Mouse (Mus musculus): ENCODE measurements around the gene Homer2.

Gene Homer2

GRCm38 (mm10) chr7:81651284-81651683, 56.0 kb downstream of the Homer2 start:
- DNase-seq (ENCODE audit: low read depth), result no peak

GRCm38 (mm10) chr7:81649270-81649669, 58.1 kb downstream of the Homer2 start:
- DNase-seq (ENCODE audit: low read depth), result no peak

GRCm38 (mm10) chr7:81647959-81648358, 59.4 kb downstream of the Homer2 start:
- no peak for DNase-seq (ENCODE audit: low read depth)

- DNase-seq (ENCODE audit: low read depth), result no peak
Measured at GRCm38 (mm10) chr7:81644551-81645235, 62.6 kb downstream of the Homer2 start.

- DNase-seq (ENCODE audit: low read depth), result no peak
Measured at GRCm38 (mm10) chr7:81641101-81641500, 66.2 kb downstream of the Homer2 start.

GRCm38 (mm10) chr7:81632586-81632985, 74.7 kb downstream of the Homer2 start:
- DNase-seq (ENCODE audit: low read depth), result no peak

GRCm38 (mm10) chr7:81631261-81631660, 76.1 kb downstream of the Homer2 start:
- no peak for DNase-seq (ENCODE audit: low read depth)

GRCm38 (mm10) chr7:81626460-81626859, 80.9 kb downstream of the Homer2 start:
- DNase-seq (ENCODE audit: low read depth), result no peak

- no peak for DNase-seq (ENCODE audit: low read depth)
Measured at GRCm38 (mm10) chr7:81623767-81624166, 83.6 kb downstream of the Homer2 start.

GRCm38 (mm10) chr7:81622793-81623192, 84.5 kb downstream of the Homer2 start:
- DNase-seq (ENCODE audit: low read depth), result no peak

- DNase-seq (ENCODE audit: low read depth), result no peak
Measured at GRCm38 (mm10) chr7:81615031-81615430, 92.3 kb downstream of the Homer2 start.

GRCm38 (mm10) chr7:81612856-81613635, 94.3 kb downstream of the Homer2 start:
- DNase-seq (ENCODE audit: low read depth), result no peak

GRCm38 (mm10) chr7:81610125-81610524, 97.2 kb downstream of the Homer2 start:
- DNase-seq (ENCODE audit: low read depth), result peak; percentile 78

- DNase-seq (ENCODE audit: low read depth), result no peak
Measured at GRCm38 (mm10) chr7:81606452-81606851, 100.9 kb downstream of the Homer2 start.

GRCm38 (mm10) chr7:81605489-81605888, 101.8 kb downstream of the Homer2 start:
- DNase-seq (ENCODE audit: low read depth), result peak; percentile 74

GRCm38 (mm10) chr7:81604991-81605390, 102.3 kb downstream of the Homer2 start:
- peak; percentile 49 for DNase-seq (ENCODE audit: low read depth)

GRCm38 (mm10) chr7:81599379-81600280, 107.7 kb downstream of the Homer2 start:
- no peak for DNase-seq (ENCODE audit: low read depth)

- DNase-seq (ENCODE audit: low read depth), result no peak
Measured at GRCm38 (mm10) chr7:81597660-81598059, 109.7 kb downstream of the Homer2 start.

GRCm38 (mm10) chr7:81596086-81596485, 111.2 kb downstream of the Homer2 start:
- DNase-seq (ENCODE audit: low read depth), result no peak

GRCm38 (mm10) chr7:81595056-81595455, 112.3 kb downstream of the Homer2 start:
- no peak for DNase-seq (ENCODE audit: low read depth)

GRCm38 (mm10) chr7:81593387-81593786, 113.9 kb downstream of the Homer2 start:
- no peak for DNase-seq (ENCODE audit: low read depth)

- DNase-seq (ENCODE audit: low read depth), result no peak
Measured at GRCm38 (mm10) chr7:81592686-81593085, 114.6 kb downstream of the Homer2 start.
